Mouse (Mus musculus) kidney, adult 9 months (tissue): Measurements from ENCODE around the gene Galntl6.
"Not testable (repeated sequence)": the region's sequence is repeated elsewhere in the genome, so short reads cannot be mapped to it uniquely, and the experiment has no call there.

Experiments used
- DNase-seq: peaks from one replicate; pipeline ENCODE4 v3.0.0; 2022

Gene Galntl6

GRCm38 (mm10) chr8:57762622-57763021 lies 1149.8 kb downstream of the Galntl6 start:
- DNase-seq = not testable (repeated sequence)

- DNase-seq = no peak
Measured at GRCm38 (mm10) chr8:57760921-57761320, 1151.5 kb downstream of the Galntl6 start.

- no peak for DNase-seq
Measured at GRCm38 (mm10) chr8:57758857-57759256, 1153.6 kb downstream of the Galntl6 start.

GRCm38 (mm10) chr8:57757476-57757875 lies 1155.0 kb downstream of the Galntl6 start:
- DNase-seq = no peak

- no peak for DNase-seq
Measured at GRCm38 (mm10) chr8:57754066-57754465, 1158.4 kb downstream of the Galntl6 start.

GRCm38 (mm10) chr8:57743636-57744035 lies 1168.8 kb downstream of the Galntl6 start:
- no peak for DNase-seq

GRCm38 (mm10) chr8:57741983-57742382 lies 1170.5 kb downstream of the Galntl6 start:
- peak; percentile 16 for DNase-seq

- DNase-seq = peak; percentile 7
Measured at GRCm38 (mm10) chr8:57741309-57741708, 1171.1 kb downstream of the Galntl6 start.

GRCm38 (mm10) chr8:57737281-57737680 lies 1175.2 kb downstream of the Galntl6 start:
- DNase-seq = no peak

GRCm38 (mm10) chr8:57732795-57733194 lies 1179.6 kb downstream of the Galntl6 start:
- DNase-seq = no peak

GRCm38 (mm10) chr8:57731666-57732065 lies 1180.8 kb downstream of the Galntl6 start:
- DNase-seq = peak; percentile 3

GRCm38 (mm10) chr8:57728276-57728675 lies 1184.2 kb downstream of the Galntl6 start:
- no peak for DNase-seq

GRCm38 (mm10) chr8:57724843-57725627 lies 1187.4 kb downstream of the Galntl6 start:
- no peak for DNase-seq
